Mouse (Mus musculus): ENCODE measurements around the gene Clpp.

DNA sequence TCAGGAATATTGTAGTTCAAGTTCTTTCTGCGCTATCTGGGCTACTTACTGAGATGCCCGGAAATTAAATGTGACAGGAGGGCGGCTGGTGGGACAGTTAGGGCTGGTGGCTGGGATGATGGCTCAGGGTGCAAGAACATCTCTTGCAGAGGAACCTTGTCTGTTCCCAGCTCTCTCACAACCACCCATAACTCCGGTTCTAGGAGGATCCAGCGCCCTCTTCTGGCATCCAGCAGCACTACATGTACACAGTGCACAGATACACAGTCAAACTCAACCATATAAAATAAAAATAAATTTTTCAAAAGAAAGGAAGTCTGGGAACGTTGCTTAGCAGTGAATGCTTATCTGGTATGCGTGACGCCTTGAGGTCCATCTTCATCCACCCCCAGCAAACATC, 48.9 kb downstream of the Clpp start:
- TF ChIP-seq POLR2A (IDR thresholded peaks at IDR 0.05; ENCODE audit: borderline replicate concordance, extremely low read depth, insufficient read depth, insufficient read length, poor library complexity, severe bottlenecking) = no peak
- peak; percentile 26; the same call in 1 of the 2 replicates for TF ChIP-seq CTCF (IDR thresholded peaks at IDR 0.05; ENCODE audit: borderline replicate concordance, extremely low read depth, insufficient read depth, insufficient read length)

Measured in brain, embryonic 14.5 days (tissue).